In the genomic region with DNA sequence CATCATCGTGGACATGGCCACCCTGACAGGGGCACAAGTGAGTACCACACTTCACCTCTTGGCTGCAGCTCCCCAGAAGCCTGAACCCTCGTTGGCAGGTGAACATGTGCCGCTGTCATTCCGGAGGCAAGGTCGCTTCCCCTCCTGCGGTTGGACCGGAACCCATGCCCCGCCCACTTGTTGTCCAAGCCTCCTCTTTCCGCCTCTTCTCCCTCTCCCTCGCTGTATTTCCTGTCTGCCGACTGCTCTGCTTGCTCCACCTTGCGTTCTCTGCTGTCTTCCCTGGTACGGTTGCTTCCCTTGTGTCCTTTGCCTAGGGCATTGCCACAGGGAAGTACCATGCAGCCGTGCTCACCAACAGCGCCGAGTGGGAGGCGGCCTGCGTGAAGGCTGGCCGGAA, we compare ENCODE assay signal across 23 mouse cellular contexts. TPM values are rescaled to one million over a fixed set of nuclear protein-coding genes. Genes with fewer than 3 reads are reported as not detected.
A peak's percentile ranks its signal among the peaks of the same experiment; 100 is the strongest.
DNase-seq lines count a peak whose midpoint lies in the region; ATAC-seq and TF ChIP-seq lines count a peak whose summit lies in the region.
"Had no signal": no experiment of that assay in that cellular context is flagged by ENCODE, and none has a peak within 500 bp of the region (broad histone marks: within the 10 kb centered on the region; RNA-seq: fewer than 3 reads in every experiment).

No protein-coding gene starts in this region.

- no peak overlapping the region for H3K9ac ChIP-seq in liver, embryonic 12.5 days
- no peak overlapping the region; the same call in 1 of the 2 replicates for H3K9ac ChIP-seq in ES-E14 (ENCODE audit: insufficient read depth, low read depth, low read length, poor library complexity, severe bottlenecking)
- H3K9ac ChIP-seq in stomach, postnatal 0 days (ENCODE audit: low read length), result no peak overlapping the region
- H3K9ac ChIP-seq: embryonic facial prominence, embryonic 15.5 days; hindbrain, embryonic 14.5 days had no signal

- no peaks in the 10 kb centered on the region for H3K4me1 ChIP-seq in liver, embryonic 12.5 days
- peaks cover 2% of the 10 kb centered on the region for H3K4me1 ChIP-seq in testis, adult 2 months (ENCODE audit: control insufficient read depth, insufficient read depth, low read length)
- H3K4me1 ChIP-seq in ES-E14 (ENCODE audit: control insufficient read depth in 2 of 2, insufficient read depth in 2 of 2, low read length in 2 of 2, poor library complexity in 1 of 2), result peaks cover 0 to 11% of the 10 kb centered on the region in 2 experiments; a peak in 2 of 4 replicates
- H3K4me1 ChIP-seq in stomach, postnatal 0 days (replicated peaks; ENCODE audit: control insufficient read depth, insufficient read depth), result no peaks in the 10 kb centered on the region

- ATAC-seq in liver, embryonic 12.5 days, result peak; percentile 6; the same call in 1 of the 2 replicates
- ATAC-seq in stomach, postnatal 0 days (ENCODE audit: low FRiP score, low TSS enrichment), result no peak
- ATAC-seq: forebrain, embryonic 14.5 days had no signal

- WGBS in liver, embryonic 12.5 days (ENCODE audit: insufficient replicate concordance), result 88% methylated on average over 19 of the region's 19 CpGs
- 90% methylated on average over 19 of the region's 19 CpGs for WGBS in stomach, postnatal 0 days

- no peak for TF ChIP-seq CTCF in testis, adult 2 months (IDR thresholded peaks at IDR 0.05; ENCODE audit: control insufficient read depth, insufficient read depth, insufficient replicate concordance, low read depth, low read length)
- TF ChIP-seq CTCF in stomach, postnatal 0 days (IDR thresholded peaks at IDR 0.05; ENCODE audit: low read depth), result no peak
- TF ChIP-seq CTCF in layer of hippocampus, adult 2 months (conservative IDR thresholded peaks at IDR 0.05), result no peak

- in situ Hi-C loops in ES-E14 (cut with MboI; ENCODE audit: low sequenced_read_pairs in 2 of 2, unreplicated experiment in 2 of 2), result no loop called here

- TF ChIP-seq EP300 in stomach, postnatal 0 days (optimal IDR thresholded peaks at IDR 0.05), result no peak

- no peak for TF ChIP-seq POLR2A in testis, adult 2 months (IDR thresholded peaks at IDR 0.05; ENCODE audit: control insufficient read depth, low read depth, low read length)

- no peak overlapping the region for H3K4me2 ChIP-seq in liver, embryonic 12.5 days
- no peak overlapping the region for H3K4me2 ChIP-seq in stomach, postnatal 0 days (replicated peaks; ENCODE audit: low read depth)
- H3K4me2 ChIP-seq: embryonic facial prominence, embryonic 15.5 days; hindbrain, embryonic 14.5 days had no signal

- DNase-seq in liver (no peak), ES-E14 (ENCODE audit: low read depth, low spot score) (no peak)
- DNase-seq in testis, postnatal 14 days (ENCODE audit: low spot score), result no peak
- peak; percentile 10 for DNase-seq in stomach, postnatal 0 days (ENCODE audit: low spot score)
- no peak for DNase-seq in layer of hippocampus, adult 2 months (ENCODE audit: low spot score in 2 of 2)
- DNase-seq in layer of hippocampus, adult 9-10 months (ENCODE audit: low spot score), result no peak
- DNase-seq: adrenal gland, adult 8-10 months; adrenal gland, postnatal 36 days; cerebellum, adult 2 months; cerebellum, postnatal 14 days; embryo, embryonic 11 days; gastrocnemius, adult 2 months; gastrocnemius, postnatal 25 days; heart, postnatal 10 days; heart, postnatal 4 days had no signal

- H3K27ac ChIP-seq in liver, embryonic 12.5 days, result no peak overlapping the region
- H3K27ac ChIP-seq in testis, adult 2 months (ENCODE audit: control insufficient read depth, insufficient read depth, low read depth, low read length), result no peak overlapping the region
- no peak overlapping the region for H3K27ac ChIP-seq in ES-E14 (ENCODE audit: insufficient read depth, low read depth, low read length, poor library complexity, severe bottlenecking)
- no peak overlapping the region for H3K27ac ChIP-seq in stomach, postnatal 0 days (replicated peaks)
- H3K27ac ChIP-seq in layer of hippocampus, adult 2 months, result no peak overlapping the region
- H3K27ac ChIP-seq: embryonic facial prominence, embryonic 15.5 days; forebrain, embryonic 10.5 days; gastrocnemius, adult 2 months; hindbrain, embryonic 14.5 days had no signal

- no peaks in the 10 kb centered on the region for H3K27me3 ChIP-seq in liver, embryonic 12.5 days (replicated peaks)
- no peaks in the 10 kb centered on the region for H3K27me3 ChIP-seq in testis, adult 2 months (ENCODE audit: control insufficient read depth, insufficient read depth, low read length)
- H3K27me3 ChIP-seq in stomach, postnatal 0 days (ENCODE audit: control insufficient read depth, insufficient read depth, low read length), result no peaks in the 10 kb centered on the region
- H3K27me3 ChIP-seq: CH12.LX; embryonic facial prominence, embryonic 15.5 days had no signal

- no peak overlapping the region for H3K4me3 ChIP-seq in liver, embryonic 12.5 days
- H3K4me3 ChIP-seq in testis, adult 2 months (ENCODE audit: control insufficient read depth, low read depth, low read length), result peak overlapping the region; percentile 76
- peak overlapping the region; percentile 5 to 31; a peak in 1 of 4 replicates for H3K4me3 ChIP-seq in ES-E14 (ENCODE audit: insufficient read depth in 1 of 2, low read depth in 1 of 2, low read length in 2 of 2, poor library complexity in 1 of 2, severe bottlenecking in 1 of 2)
- no peak overlapping the region for H3K4me3 ChIP-seq in stomach, postnatal 0 days (ENCODE audit: low read depth, low read length)
- H3K4me3 ChIP-seq in layer of hippocampus, adult 2 months, result no peak overlapping the region
- H3K4me3 ChIP-seq: embryonic facial prominence, embryonic 15.5 days; erythroblast, embryonic 14.5 days; forebrain, embryonic 10.5 days; gastrocnemius, adult 2 months had no signal

- H3K9me3 ChIP-seq in liver, embryonic 12.5 days (replicated peaks), result peaks cover 7% of the 10 kb centered on the region; the same call in 1 of the 2 replicates
- H3K9me3 ChIP-seq in ES-E14 (ENCODE audit: control insufficient read depth, insufficient read depth, low read depth, low read length), result no peaks in the 10 kb centered on the region
- H3K9me3 ChIP-seq in stomach, postnatal 0 days (ENCODE audit: control insufficient read depth, low read length), result 0 out of 2 replicates have a peak, but pooled peaks cover 9% of the 10 kb centered on the region
- H3K9me3 ChIP-seq: embryonic facial prominence, embryonic 15.5 days had no signal

- peaks cover 90% of the 10 kb centered on the region for H3K36me3 ChIP-seq in liver, embryonic 12.5 days
- no peaks in the 10 kb centered on the region for H3K36me3 ChIP-seq in testis, adult 2 months (ENCODE audit: control insufficient read depth, insufficient read depth, low read length)
- peaks cover 14% of the 10 kb centered on the region; the same call in 1 of the 2 replicates for H3K36me3 ChIP-seq in ES-E14 (ENCODE audit: control insufficient read depth, insufficient read depth, low read length, poor library complexity, severe bottlenecking)
- peaks cover 35% of the 10 kb centered on the region for H3K36me3 ChIP-seq in stomach, postnatal 0 days (ENCODE audit: control insufficient read depth, insufficient read depth, low read length)

TF ChIP-seq in ES-E14, 5 proteins besides CTCF, POLR2A, EP300 and RAD21:
- TF ChIP-seq HCFC1 (IDR thresholded peaks at IDR 0.05; ENCODE audit: borderline replicate concordance, insufficient read depth, low read length), result no peak

RNA-seq across cellular contexts. Expression of a gene that starts 10.5 kb away (rescaled TPM):
- polyA plus RNA-seq in liver, embryonic 12.5 days (2016; fragmentation: Nextera tagmentation; extraction: Ambion mirVana), result 43.6 and 44.5 TPM in 2 replicates
- polyA plus RNA-seq in testis, adult 2 months (2012; rRNA removed), result 19.5 and 20.6 TPM in 2 replicates
- total RNA-seq in ES-E14 (2012; rRNA removed), result 12.9 and 18.0 TPM in 2 replicates
- 41.0 and 44.6 TPM in 2 replicates for polyA plus RNA-seq in stomach, postnatal 0 days (2015; fragmentation: Nextera tagmentation; extraction: Ambion mirVana)
- 10 to 100 TPM; 12.3 to 14.2 TPM for total RNA-seq in layer of hippocampus, adult 2 months (2021)

RNA-seq across cellular contexts. Expression of a gene that starts 44.5 kb away (rescaled TPM):
- 4.5 and 4.9 TPM in 2 replicates for polyA plus RNA-seq in liver, embryonic 12.5 days (2016; fragmentation: Nextera tagmentation; extraction: Ambion mirVana)
- polyA plus RNA-seq in testis, adult 2 months (2012; rRNA removed), result 26.4 and 30.0 TPM in 2 replicates
- total RNA-seq in ES-E14 (2012; rRNA removed), result 31.4 and 31.6 TPM in 2 replicates
- 3.6 and 4.1 TPM in 2 replicates for polyA plus RNA-seq in stomach, postnatal 0 days (2015; fragmentation: Nextera tagmentation; extraction: Ambion mirVana)
- 10 to 100 TPM; 72.6 to 75.1 TPM for total RNA-seq in layer of hippocampus, adult 2 months (2021)

Comparison
In these comparisons a context has a peak if more than half of its experiments do, and no peak if none do; other contexts are left out.
1. H3K4me3 ChIP-seq: peak in testis, adult 2 months (single experiment) and ES-E14 (2 of 2); none in liver, embryonic 12.5 days (single experiment), stomach, postnatal 0 days (single experiment) and layer of hippocampus, adult 2 months (single experiment).